In genomic region chr8:92646637-92647036, GRCm38 (mm10) we compare ENCODE assay signal across 9 mouse cellular contexts. TPM values are rescaled to one million over a fixed set of nuclear protein-coding genes. Genes with fewer than 3 reads are reported as not detected.
A peak's percentile ranks its signal among the peaks of the same experiment; 100 is the strongest.
DNase-seq lines count a peak whose midpoint lies in the region; ATAC-seq and TF ChIP-seq lines count a peak whose summit lies in the region.
"Had no signal": no experiment of that assay in that cellular context is flagged by ENCODE, and none has a peak within 500 bp of the region (broad histone marks: within the 10 kb centered on the region; RNA-seq: fewer than 3 reads in every experiment).

No protein-coding gene starts in this region.

- 62% methylated on average over 2 of the region's 2 CpGs for WGBS in forebrain, postnatal 0 days
- WGBS in forebrain, embryonic 10.5 days: 62% methylated on average over 2 of the region's 2 CpGs
- WGBS in midbrain, embryonic 11.5 days: 68% methylated on average over 2 of the region's 2 CpGs
- WGBS in midbrain, embryonic 14.5 days: 69% methylated on average over 2 of the region's 2 CpGs
- 61% methylated on average over 2 of the region's 2 CpGs for WGBS in forebrain, embryonic 15.5 days

- DNase-seq in forebrain, postnatal 0 days: no peak
- DNase-seq in forebrain, embryonic 10.5 days (ENCODE audit: extremely low spot score, low spot score): no peak
- DNase-seq in midbrain, embryonic 11.5 days (ENCODE audit: low spot score, missing footprints): peak; percentile 90
- no peak for DNase-seq in midbrain, embryonic 14.5 days
- peak; percentile 39 for DNase-seq in embryo, embryonic 9.5 days (ENCODE audit: extremely low spot score)
- DNase-seq in retina, embryonic 14.5 days (ENCODE audit: low spot score): peak; percentile 73
- DNase-seq in layer of hippocampus, postnatal 14 days (ENCODE audit: low spot score in 2 of 2): no peak

- ATAC-seq in forebrain, postnatal 0 days: no peak
- ATAC-seq in midbrain, embryonic 11.5 days (ENCODE audit: low FRiP score): no peak
- ATAC-seq in midbrain, embryonic 14.5 days (ENCODE audit: low FRiP score, low TSS enrichment): no peak
- ATAC-seq in forebrain, embryonic 15.5 days (replicated peaks): no peak

- no peak overlapping the region for H3K27ac ChIP-seq in forebrain, postnatal 0 days (ENCODE audit: low read depth, low read length)
- H3K27ac ChIP-seq in forebrain, embryonic 10.5 days: no peak overlapping the region
- H3K27ac ChIP-seq in midbrain, embryonic 11.5 days (ENCODE audit: low read depth, low read length): no peak overlapping the region
- H3K27ac ChIP-seq in midbrain, embryonic 14.5 days (replicated peaks; ENCODE audit: low read depth, low read length): no peak overlapping the region
- H3K27ac ChIP-seq in forebrain, embryonic 15.5 days (replicated peaks): no peak overlapping the region

- H3K9me3 ChIP-seq in forebrain, postnatal 0 days (ENCODE audit: low read length): no peaks in the 10 kb centered on the region
- no peaks in the 10 kb centered on the region for H3K9me3 ChIP-seq in forebrain, embryonic 10.5 days
- H3K9me3 ChIP-seq in midbrain, embryonic 11.5 days (ENCODE audit: control insufficient read depth, low read length): no peaks in the 10 kb centered on the region
- no peaks in the 10 kb centered on the region for H3K9me3 ChIP-seq in midbrain, embryonic 14.5 days (ENCODE audit: control insufficient read depth, low read length)
- no peaks in the 10 kb centered on the region for H3K9me3 ChIP-seq in forebrain, embryonic 15.5 days

- peak; percentile 58 for TF ChIP-seq CTCF in forebrain, postnatal 0 days (IDR thresholded peaks at IDR 0.05; ENCODE audit: low read depth)

- no peaks in the 10 kb centered on the region for H3K4me1 ChIP-seq in forebrain, postnatal 0 days (ENCODE audit: insufficient read depth)
- peaks cover 8% of the 10 kb centered on the region for H3K4me1 ChIP-seq in forebrain, embryonic 10.5 days
- H3K4me1 ChIP-seq in midbrain, embryonic 11.5 days (ENCODE audit: control insufficient read depth, insufficient read depth, low read length): no peaks in the 10 kb centered on the region
- H3K4me1 ChIP-seq in midbrain, embryonic 14.5 days (ENCODE audit: control insufficient read depth, insufficient read depth, low read length): no peaks in the 10 kb centered on the region
- no peaks in the 10 kb centered on the region for H3K4me1 ChIP-seq in forebrain, embryonic 15.5 days
- H3K4me1 ChIP-seq: megakaryocyte, embryonic 14.5 days had no signal

- no peak overlapping the region for H3K9ac ChIP-seq in forebrain, postnatal 0 days
- H3K9ac ChIP-seq in midbrain, embryonic 11.5 days (ENCODE audit: low read length): no peak overlapping the region
- H3K9ac ChIP-seq in midbrain, embryonic 14.5 days (replicated peaks; ENCODE audit: low read length): no peak overlapping the region
- H3K9ac ChIP-seq in forebrain, embryonic 15.5 days (replicated peaks): no peak overlapping the region

- no peak overlapping the region for H3K4me3 ChIP-seq in forebrain, postnatal 0 days (ENCODE audit: low read depth, low read length)
- no peak overlapping the region for H3K4me3 ChIP-seq in forebrain, embryonic 10.5 days
- no peak overlapping the region for H3K4me3 ChIP-seq in midbrain, embryonic 11.5 days (ENCODE audit: low read depth, low read length)
- no peak overlapping the region for H3K4me3 ChIP-seq in midbrain, embryonic 14.5 days (replicated peaks; ENCODE audit: low read depth, low read length)
- H3K4me3 ChIP-seq in forebrain, embryonic 15.5 days: no peak overlapping the region
- H3K4me3 ChIP-seq: megakaryocyte, embryonic 14.5 days had no signal

- no peaks in the 10 kb centered on the region for H3K36me3 ChIP-seq in forebrain, postnatal 0 days (ENCODE audit: insufficient read depth)
- H3K36me3 ChIP-seq in forebrain, embryonic 10.5 days (replicated peaks): no peaks in the 10 kb centered on the region
- H3K36me3 ChIP-seq in midbrain, embryonic 11.5 days (ENCODE audit: control insufficient read depth, insufficient read depth, low read length): no peaks in the 10 kb centered on the region
- no peaks in the 10 kb centered on the region for H3K36me3 ChIP-seq in midbrain, embryonic 14.5 days (ENCODE audit: control insufficient read depth, insufficient read depth, low read length)
- H3K36me3 ChIP-seq in forebrain, embryonic 15.5 days: no peaks in the 10 kb centered on the region

- no peak overlapping the region for H3K4me2 ChIP-seq in forebrain, postnatal 0 days (ENCODE audit: low read depth)
- H3K4me2 ChIP-seq in midbrain, embryonic 11.5 days: no peak overlapping the region
- H3K4me2 ChIP-seq in midbrain, embryonic 14.5 days (ENCODE audit: low read length): no peak overlapping the region
- no peak overlapping the region for H3K4me2 ChIP-seq in forebrain, embryonic 15.5 days (replicated peaks)

- H3K27me3 ChIP-seq in forebrain, postnatal 0 days (ENCODE audit: insufficient read depth, low read length): no peaks in the 10 kb centered on the region
- 0 out of 2 replicates have a peak, but pooled peaks cover 9% of the 10 kb centered on the region for H3K27me3 ChIP-seq in forebrain, embryonic 10.5 days (ENCODE audit: poor library complexity, severe bottlenecking)
- no peaks in the 10 kb centered on the region for H3K27me3 ChIP-seq in midbrain, embryonic 11.5 days (ENCODE audit: control insufficient read depth, insufficient read depth, low read length)
- no peaks in the 10 kb centered on the region for H3K27me3 ChIP-seq in midbrain, embryonic 14.5 days (ENCODE audit: control insufficient read depth, insufficient read depth, low read length)
- no peaks in the 10 kb centered on the region for H3K27me3 ChIP-seq in forebrain, embryonic 15.5 days
- H3K27me3 ChIP-seq: megakaryocyte, embryonic 14.5 days had no signal

RNA-seq across cellular contexts. Expression of gene Irx6, which starts 27.5 kb away (rescaled TPM):
- 0.46 and 1.4 TPM in 2 replicates for total RNA-seq in forebrain, postnatal 0 days (2014; rRNA removed)
- 0.11 and 0.68 TPM in 2 replicates for polyA plus RNA-seq in forebrain, postnatal 0 days (2015; fragmentation: Nextera tagmentation; extraction: Ambion mirVana)
- polyA plus RNA-seq in forebrain, embryonic 10.5 days (2016; fragmentation: Nextera tagmentation; extraction: Ambion mirVana): 0.22 TPM in 1 of 2 replicates, not detected in the other
- 2.3 and 2.6 TPM in 2 replicates for polyA plus RNA-seq in midbrain, embryonic 11.5 days (2014; fragmentation: Nextera tagmentation; extraction: Ambion mirVana)
- polyA plus RNA-seq in midbrain, embryonic 14.5 days (2014; fragmentation: Nextera tagmentation; extraction: Ambion mirVana): 4.2 and 6.4 TPM in 2 replicates
- total RNA-seq in layer of hippocampus, postnatal 14 days (2021): under 1 TPM; 0.16 to 0.26 TPM
- polyA plus RNA-seq in forebrain, embryonic 15.5 days (2015; fragmentation: Nextera tagmentation; extraction: Ambion mirVana): 0.26 TPM in 1 of 2 replicates, not detected in the other

Comparison
In these comparisons a context has a peak if more than half of its experiments do, and no peak if none do; other contexts are left out.
1. DNase-seq: peak in midbrain, embryonic 11.5 days (single experiment), embryo, embryonic 9.5 days (single experiment) and retina, embryonic 14.5 days (single experiment); none in forebrain, postnatal 0 days (single experiment), forebrain, embryonic 10.5 days (single experiment), midbrain, embryonic 14.5 days (single experiment) and layer of hippocampus, postnatal 14 days (0 of 2).